Mouse (Mus musculus) heart, postnatal 0 days (tissue): Measurements from ENCODE around the gene Rps27rt. TPM values are rescaled to one million over a fixed set of nuclear protein-coding genes. Genes with fewer than 3 reads are reported as not detected.

Experiments
- ATAC-seq: fragments of 200-750 bp; cut with Nextera tagmentation; 2 replicates; pipeline ENCODE4 v1.8.0; 2017; ENCODE audit warnings: low read depth, moderate number of reproducible peaks, moderate library complexity; ENCODE audit not compliant: insufficient read depth
- DNase-seq: peaks from one replicate; pipeline ENCODE4 v3.0.0-alpha.2; 2016; ENCODE audit warnings: low spot score
- H3K27ac ChIP-seq: fragments of 300-500 bp; sonication (generic); 2 replicates; pipeline ENCODE4 v1.5.1; 2014; ENCODE audit warnings: low read depth, mild to moderate bottlenecking
- H3K27me3 ChIP-seq: fragments of 300-500 bp; sonication (generic); 2 replicates; pipeline ENCODE4 v1.6.1; 2014; ENCODE audit warnings: low read length, mixed read lengths; ENCODE audit not compliant: control insufficient read depth, insufficient read depth
- H3K36me3 ChIP-seq: fragments of 300-500 bp; sonication (generic); replicated peaks from 2 replicates; pipeline ENCODE4 v1.6.1; 2014; ENCODE audit warnings: low read length, mixed read lengths; ENCODE audit not compliant: control insufficient read depth, insufficient read depth
- H3K4me1 ChIP-seq: fragments of 300-500 bp; sonication (generic); 2 replicates; pipeline ENCODE4 v1.6.1; 2014; ENCODE audit warnings: antibody characterized with exemption; ENCODE audit not compliant: control insufficient read depth, insufficient read depth
- H3K4me2 ChIP-seq: fragments of 300-500 bp; sonication (generic); 2 replicates; pipeline ENCODE4 v1.6.1; 2014; ENCODE audit warnings: low read depth, mild to moderate bottlenecking, low read length, moderate library complexity
- H3K4me3 ChIP-seq: fragments of 300-500 bp; sonication (generic); 2 replicates; pipeline ENCODE4 v1.5.1; 2014; ENCODE audit warnings: low read depth, low read length
- H3K9ac ChIP-seq: fragments of 300-500 bp; sonication (generic); replicated peaks from 2 replicates; pipeline ENCODE4 v1.6.1; 2014; ENCODE audit warnings: low read depth, low read length, mixed read lengths
- H3K9me3 ChIP-seq: fragments of 300-500 bp; sonication (generic); replicated peaks from 2 replicates; pipeline ENCODE4 v1.6.1; 2016; ENCODE audit warnings: low read length; ENCODE audit not compliant: control insufficient read depth
- CTCF ChIP-seq: IDR thresholded peaks from 2 replicates; pipeline ENCODE4 v1.5.1; 2016; ENCODE audit warnings: antibody characterized with exemption, control low read depth, low read depth
- EP300 ChIP-seq: IDR thresholded peaks from 2 replicates; pipeline ENCODE4 v1.6.1; 2016; ENCODE audit warnings: antibody characterized with exemption, low read depth
- WGBS: fragments of 180-500 bp; shearing (Covaris S2); extraction: QIAGEN DNeasy Blood & Tissue Kit; methylation state at CpG from one replicate; pipeline ENCODE4 v1.1.7; 2014; 5-methylcytosine and 5-hydroxymethylcytosine counted together
- polyA plus RNA-seq: library from polyadenylated mRNA; unstranded; fragments of >200 nt; fragmentation: Nextera tagmentation; extraction: Ambion mirVana; gene quantifications from 2 replicates; pipeline ENCODE4 v1.2.1, GENCODE M21; 2015
- total RNA-seq: library from RNA; depleted of rRNA; stranded (reverse); fragments of >200 nt; gene quantifications from 2 replicates; pipeline ENCODE4 v1.2.3, GENCODE M21; 2014; ENCODE audit warnings: low replicate concordance; rRNA removed

Rps27rt gene
- total and polyA plus RNA-seq, 2 experiments from 2014 or later: 71.9 to 270 TPM

- Histone ChIP-seq H3K9me3 (no peaks in the 10 kb centered on the region), H3K4me3 (peak overlapping the region; percentile 86), H3K36me3 (no peaks in the 10 kb centered on the region), H3K9ac (peak overlapping the region; percentile 80), H3K27me3 (no peaks in the 10 kb centered on the region), H3K4me1 (peaks cover 13% of the 10 kb centered on the region), H3K4me2 (peak overlapping the region; percentile 76), H3K27ac (peak overlapping the region; percentile 91)
- ATAC-seq (peak; percentile 35), DNase-seq (peak; percentile 12)
- under 1% methylated on average over 50 of the region's 50 CpGs for WGBS
- no peak for TF ChIP-seq CTCF
- no peak for TF ChIP-seq EP300
Measured at GRCm38 (mm10) chr9:114933037-114933722, 49.4 kb downstream of the Rps27rt start.

- Histone ChIP-seq H3K9ac (peak overlapping the region; percentile 80), H3K27ac (no peak overlapping the region), H3K36me3 (no peaks in the 10 kb centered on the region), H3K4me1 (peaks cover 13% of the 10 kb centered on the region), H3K4me2 (peak overlapping the region; percentile 76), H3K27me3 (no peaks in the 10 kb centered on the region), H3K9me3 (no peaks in the 10 kb centered on the region), H3K4me3 (peak overlapping the region; percentile 86)
- no peak for ATAC-seq
- TF ChIP-seq EP300 (no peak), CTCF (no peak)
- DNase-seq: peak; percentile 7
- 19% methylated on average over 13 of the region's 13 CpGs for WGBS
Measured at GRCm38 (mm10) chr9:114932607-114933006, 49.9 kb downstream of the Rps27rt start.

Other genes starting within 250 kb of the Rps27rt start
- gene Cmtm7, start 200.9 kb downstream of the Rps27rt start, total RNA-seq: 145 and 181 TPM in 2 replicates
- gene Cmtm7, start 200.9 kb downstream of the Rps27rt start, polyA plus RNA-seq: 85.7 and 89.6 TPM in 2 replicates
- gene Cmtm8, start 138.6 kb downstream of the Rps27rt start, total RNA-seq: 14.8 and 17.5 TPM in 2 replicates
- 13.3 and 14.4 TPM in 2 replicates for gene Cmtm8, start 138.6 kb downstream of the Rps27rt start, polyA plus RNA-seq
- gene Gpd1l, start 48.8 kb downstream of the Rps27rt start, total RNA-seq: 30.8 TPM in 2 replicates
- 14.2 and 15.3 TPM in 2 replicates for gene Gpd1l, start 48.8 kb downstream of the Rps27rt start, polyA plus RNA-seq
- gene Osbpl10, start 4.2 kb downstream of the Rps27rt start, total RNA-seq: 2.9 and 3.0 TPM in 2 replicates
- 0.36 and 0.44 TPM in 2 replicates for gene Osbpl10, start 4.2 kb downstream of the Rps27rt start, polyA plus RNA-seq